Mouse (Mus musculus): ENCODE data around the gene Gng8. TPM values are rescaled to one million over a fixed set of nuclear protein-coding genes. Genes with fewer than 3 reads are reported as not detected.

Gene Gng8
- polyA plus RNA-seq, 1 experiment from 2014 or later = 18.5 TPM

DNA sequence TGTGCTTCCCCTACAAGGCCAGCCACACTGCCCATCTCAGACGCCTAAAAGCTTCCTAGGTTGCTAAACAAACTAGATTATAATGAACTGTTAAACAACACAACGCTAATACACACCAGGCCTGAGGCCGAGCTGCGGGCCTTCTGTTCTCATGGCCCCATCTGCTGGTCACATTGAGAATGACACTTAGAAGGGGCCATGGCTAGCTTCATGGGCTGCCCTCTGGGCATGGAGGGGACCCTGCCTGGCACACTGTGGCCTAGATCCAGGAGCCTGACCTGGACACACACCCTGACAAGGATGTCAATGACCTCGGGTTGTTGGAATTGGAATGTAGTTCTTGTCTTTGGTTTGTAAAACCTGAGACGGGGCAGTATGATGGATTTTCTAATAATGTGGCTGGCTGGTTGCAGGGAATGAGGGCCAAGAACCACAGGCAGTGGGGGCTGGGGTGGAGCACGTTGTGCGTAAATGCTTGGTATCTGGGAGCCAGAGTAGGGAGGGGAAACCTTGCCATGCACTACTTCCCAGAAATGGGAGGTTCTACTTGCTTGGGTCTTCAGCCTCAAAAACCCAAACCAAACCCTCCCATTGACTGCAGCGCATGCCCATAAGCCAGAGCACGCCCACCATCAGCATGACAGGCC lies 22.3 kb downstream of the Gng8 start:
- peaks cover 57% of the 10 kb centered on the region for H3K36me3 ChIP-seq

DNA sequence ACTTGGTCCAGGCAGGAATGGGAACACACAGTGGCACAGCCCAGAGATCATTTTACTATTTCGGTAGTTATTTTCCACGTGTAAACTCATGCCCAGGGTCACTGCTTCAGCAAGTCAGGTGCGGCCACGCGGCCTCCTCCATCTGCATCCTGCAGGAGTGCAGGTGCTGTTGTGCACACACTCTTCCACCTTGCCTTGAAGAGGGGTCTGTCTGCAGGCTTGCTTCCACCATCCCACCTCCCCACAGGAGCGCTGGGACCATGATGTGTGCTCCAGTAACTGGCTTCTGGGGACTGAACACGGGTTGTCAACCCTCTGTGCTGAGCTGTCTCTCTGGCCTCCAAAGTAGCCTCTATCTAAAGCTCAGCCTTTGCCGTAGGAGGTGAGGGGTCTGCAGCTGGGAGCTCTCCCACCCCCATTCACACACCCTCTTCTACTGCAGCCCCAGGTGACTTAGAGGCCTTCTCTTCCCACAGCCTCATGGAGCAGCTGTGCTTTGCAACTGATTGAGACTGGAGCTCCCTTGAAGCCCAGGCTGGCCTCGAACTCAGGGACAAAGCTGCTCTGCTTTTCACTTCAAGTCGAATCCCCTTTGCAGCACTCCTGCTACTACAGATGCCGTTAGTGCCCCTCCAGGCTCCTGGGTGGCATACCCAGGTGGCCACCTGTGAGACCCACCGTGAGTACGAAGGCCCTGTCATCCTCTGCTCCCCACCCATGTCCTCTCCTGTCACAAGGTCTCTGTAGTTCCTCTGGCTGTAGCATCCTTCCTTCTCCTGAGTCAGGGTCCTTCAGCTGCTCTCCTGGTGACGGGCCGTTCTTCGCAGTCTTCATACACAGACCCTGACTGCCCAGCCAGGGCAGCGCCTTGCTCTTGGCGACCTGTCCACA lies 23.1 kb downstream of the Gng8 start:
- peak; percentile 30 for DNase-seq (ENCODE audit: low spot score)
- 84% methylated on average over 18 of the region's 18 CpGs for WGBS
- H3K27me3 ChIP-seq (ENCODE audit: low read depth, poor library complexity, severe bottlenecking) = no peaks in the 10 kb centered on the region
- H3K4me3 ChIP-seq = no peak overlapping the region
- H3K27ac ChIP-seq = no peak overlapping the region
- peaks cover 64% of the 10 kb centered on the region for H3K36me3 ChIP-seq
- H3K4me1 ChIP-seq = peaks cover 38% of the 10 kb centered on the region
- no peaks in the 10 kb centered on the region for H3K9me3 ChIP-seq (replicated peaks)

More for the DNA sequence above, 22.3 kb downstream of the Gng8 start:
- peaks cover 36% of the 10 kb centered on the region for H3K4me1 ChIP-seq
- peak; percentile 82 for DNase-seq (ENCODE audit: low spot score)
- H3K4me3 ChIP-seq = no peak overlapping the region
- H3K27ac ChIP-seq = 0 out of 2 replicates have a peak overlapping the region, but pooled peaks have one; percentile 38
- H3K27me3 ChIP-seq (ENCODE audit: low read depth, poor library complexity, severe bottlenecking) = 0 out of 2 replicates have a peak, but pooled peaks cover under 1% of the 10 kb centered on the region
- 40% methylated on average over 10 of the region's 10 CpGs for WGBS
- H3K9me3 ChIP-seq (replicated peaks) = no peaks in the 10 kb centered on the region

DNA sequence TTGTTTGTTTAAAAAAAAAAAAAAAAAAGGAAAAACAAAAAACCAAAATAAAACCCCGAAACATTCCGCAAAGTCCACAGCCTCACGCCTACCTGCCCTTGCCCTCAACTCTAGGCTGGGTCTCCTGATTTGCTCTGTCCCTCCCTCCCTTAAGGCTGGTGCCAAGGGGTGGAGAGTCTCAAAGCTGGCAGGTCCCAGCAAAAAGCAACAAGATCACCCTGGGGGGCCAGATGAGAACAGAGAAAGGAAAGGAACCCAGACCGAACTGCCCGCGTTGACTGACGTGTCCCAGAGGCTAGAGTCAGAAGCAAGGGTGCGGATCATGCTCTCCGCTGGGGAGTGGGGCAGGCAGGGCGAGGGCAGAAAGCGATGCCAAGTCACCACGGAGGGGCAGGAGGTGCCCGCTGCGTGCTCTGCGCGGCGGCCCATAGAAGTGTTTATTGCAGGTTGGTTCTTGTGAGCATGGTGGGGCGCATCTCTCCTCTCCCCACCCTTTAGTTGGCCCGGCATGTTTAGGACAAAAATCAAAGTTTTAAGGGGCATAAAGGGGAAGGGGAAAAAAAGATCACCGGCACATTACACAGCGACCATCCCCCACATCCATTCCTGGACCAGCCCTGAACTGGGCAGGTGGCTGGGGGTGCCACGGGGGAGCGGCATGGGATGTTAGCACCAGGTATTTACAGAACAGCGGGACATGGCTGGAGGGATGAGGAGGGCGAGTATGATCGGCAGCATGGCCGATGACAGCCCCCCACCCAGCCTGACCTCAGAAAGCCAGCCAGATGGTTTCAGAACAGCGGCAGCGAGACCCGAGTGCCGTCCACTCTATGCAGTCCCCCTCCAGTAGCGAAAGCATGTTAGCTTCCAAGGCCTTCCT lies 24.1 kb downstream of the Gng8 start:
- H3K36me3 ChIP-seq = peaks cover 72% of the 10 kb centered on the region
- no peaks in the 10 kb centered on the region for H3K27me3 ChIP-seq (ENCODE audit: low read depth, poor library complexity, severe bottlenecking)
- no peak overlapping the region for H3K4me3 ChIP-seq
- no peak overlapping the region for H3K27ac ChIP-seq
- H3K4me1 ChIP-seq = peaks cover 42% of the 10 kb centered on the region
- WGBS = 93% methylated on average over 32 of the region's 32 CpGs
- no peak for DNase-seq (ENCODE audit: low spot score)
- H3K9me3 ChIP-seq (replicated peaks) = no peaks in the 10 kb centered on the region

DNA sequence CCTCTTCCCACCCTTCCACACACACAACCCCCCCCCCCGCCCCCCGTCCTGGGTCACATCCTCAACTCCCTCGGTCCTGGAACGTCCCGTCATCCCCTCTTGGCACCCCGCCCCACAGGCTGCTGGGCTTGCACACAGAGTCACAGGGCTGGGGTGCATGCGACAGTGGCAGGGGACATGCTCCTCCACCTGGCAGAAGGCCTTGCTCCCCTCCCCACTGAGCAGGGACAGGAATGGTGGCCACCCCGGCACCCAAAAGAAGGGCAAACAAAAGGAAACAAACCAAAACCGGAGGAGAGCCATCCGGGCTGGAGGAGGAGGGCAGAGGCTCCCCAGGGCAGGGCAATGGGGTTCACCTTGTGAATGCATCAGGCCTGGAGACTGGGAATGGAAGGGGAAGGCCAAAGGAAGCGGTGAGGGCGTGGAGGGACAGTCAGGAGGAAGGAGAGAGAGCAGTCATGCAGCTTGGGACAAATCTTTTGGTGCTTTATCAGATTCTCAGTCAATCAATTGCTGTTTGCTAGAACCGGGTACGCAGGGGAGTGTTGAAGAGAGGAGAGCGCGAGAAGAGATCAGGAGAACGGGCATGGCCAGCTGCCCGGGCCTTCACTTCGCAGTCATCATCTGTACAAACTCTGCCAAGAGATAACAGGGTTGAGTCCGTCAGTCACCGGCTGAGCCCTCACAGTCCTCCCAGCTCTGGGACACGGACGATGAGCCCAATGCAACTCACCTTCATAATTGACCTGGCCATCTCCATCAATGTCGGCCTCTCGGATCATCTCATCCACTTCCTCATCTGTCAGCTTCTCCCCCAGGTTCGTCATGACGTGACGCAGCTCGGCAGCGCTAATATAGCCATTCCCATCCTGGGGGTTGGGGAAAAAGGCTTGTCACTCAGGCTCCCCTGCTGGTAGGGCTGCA lies 25.0 kb downstream of the Gng8 start:
- WGBS = 88% methylated on average over 30 of the region's 30 CpGs
- DNase-seq (ENCODE audit: low spot score) = no peak
- Histone ChIP-seq H3K36me3 (peaks cover 81% of the 10 kb centered on the region), H3K27me3 (ENCODE audit: low read depth, poor library complexity, severe bottlenecking) (no peaks in the 10 kb centered on the region), H3K4me3 (no peak overlapping the region), H3K27ac (no peak overlapping the region), H3K4me1 (peaks cover 51% of the 10 kb centered on the region), H3K9me3 (replicated peaks) (no peaks in the 10 kb centered on the region)

- no peak overlapping the region for H3K4me3 ChIP-seq
- DNase-seq (ENCODE audit: low spot score) = no peak
- 53% methylated on average over 11 of the region's 11 CpGs for WGBS
- H3K27me3 ChIP-seq (ENCODE audit: low read depth, poor library complexity, severe bottlenecking) = no peaks in the 10 kb centered on the region
- H3K27ac ChIP-seq = no peak overlapping the region
- no peaks in the 10 kb centered on the region for H3K9me3 ChIP-seq (replicated peaks)
- peaks cover 55% of the 10 kb centered on the region for H3K4me1 ChIP-seq
- peaks cover 88% of the 10 kb centered on the region for H3K36me3 ChIP-seq
Measured at GRCm38 (mm10) chr7:16917447-16917846, 25.9 kb downstream of the Gng8 start.

DNA sequence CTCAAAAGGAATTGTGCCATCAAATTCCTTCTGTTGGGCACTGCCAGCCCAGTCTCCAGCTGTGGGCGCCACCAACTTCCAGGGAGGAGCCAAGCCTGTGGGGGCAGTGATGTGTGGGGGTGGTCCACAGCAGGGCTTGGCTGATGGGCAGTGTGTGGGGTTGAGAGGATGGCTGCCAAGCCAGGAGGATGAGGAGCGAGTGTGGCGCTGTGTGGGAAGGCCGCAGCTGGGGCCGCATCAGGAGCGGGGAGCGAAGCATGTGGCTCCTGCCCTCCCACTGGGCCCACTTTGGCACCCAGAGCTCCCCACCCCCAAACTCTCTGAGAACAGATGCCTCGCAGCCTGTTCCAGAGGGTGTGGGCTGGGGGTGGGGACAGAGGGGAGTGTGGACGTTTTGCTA lies 26.4 kb downstream of the Gng8 start:
- no peak for DNase-seq (ENCODE audit: low spot score)
- Histone ChIP-seq H3K4me3 (no peak overlapping the region), H3K9me3 (replicated peaks) (no peaks in the 10 kb centered on the region), H3K4me1 (peaks cover 60% of the 10 kb centered on the region), H3K36me3 (peaks cover 89% of the 10 kb centered on the region), H3K27ac (no peak overlapping the region), H3K27me3 (ENCODE audit: low read depth, poor library complexity, severe bottlenecking) (no peaks in the 10 kb centered on the region)
- 83% methylated on average over 9 of the region's 9 CpGs for WGBS

DNA sequence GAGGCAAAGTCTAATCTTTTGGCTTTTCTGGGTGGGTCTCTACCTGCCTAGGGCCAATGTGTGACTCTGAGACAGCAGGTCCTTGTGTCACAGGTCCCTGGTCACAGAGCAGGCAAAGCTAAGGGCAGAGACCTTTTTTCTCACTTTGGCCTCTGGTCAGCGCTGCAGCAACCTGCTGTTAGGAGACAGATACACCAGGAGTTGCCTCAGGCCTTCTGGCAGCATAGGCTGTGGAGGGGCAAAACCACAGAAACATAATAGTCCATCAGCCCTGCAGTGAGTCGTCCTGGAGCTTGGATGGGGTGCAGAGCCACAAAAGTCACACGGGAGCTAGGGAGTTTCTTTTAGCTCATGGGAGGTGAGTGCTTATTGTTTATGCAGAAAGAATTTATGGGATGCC lies 27.1 kb downstream of the Gng8 start:
- no peak overlapping the region for H3K4me3 ChIP-seq
- peaks cover 62% of the 10 kb centered on the region for H3K4me1 ChIP-seq
- no peaks in the 10 kb centered on the region for H3K27me3 ChIP-seq (ENCODE audit: low read depth, poor library complexity, severe bottlenecking)
- WGBS = 87% methylated on average over 3 of the region's 3 CpGs
- H3K36me3 ChIP-seq = peaks cover 85% of the 10 kb centered on the region
- no peaks in the 10 kb centered on the region for H3K9me3 ChIP-seq (replicated peaks)
- no peak for DNase-seq (ENCODE audit: low spot score)
- no peak overlapping the region for H3K27ac ChIP-seq

- H3K27me3 ChIP-seq (ENCODE audit: low read depth, poor library complexity, severe bottlenecking) = no peaks in the 10 kb centered on the region
- peaks cover 76% of the 10 kb centered on the region for H3K36me3 ChIP-seq
- H3K4me3 ChIP-seq = peak overlapping the region; percentile 23
- H3K9me3 ChIP-seq (replicated peaks) = no peaks in the 10 kb centered on the region
- H3K27ac ChIP-seq = peak overlapping the region; percentile 51; the same call in 1 of the 2 replicates
- H3K4me1 ChIP-seq = peaks cover 62% of the 10 kb centered on the region
- WGBS = 84% methylated on average over 13 of the region's 13 CpGs
- no peak for DNase-seq (ENCODE audit: low spot score)
Measured at GRCm38 (mm10) chr7:16919395-16920149, 28.0 kb downstream of the Gng8 start.

DNA sequence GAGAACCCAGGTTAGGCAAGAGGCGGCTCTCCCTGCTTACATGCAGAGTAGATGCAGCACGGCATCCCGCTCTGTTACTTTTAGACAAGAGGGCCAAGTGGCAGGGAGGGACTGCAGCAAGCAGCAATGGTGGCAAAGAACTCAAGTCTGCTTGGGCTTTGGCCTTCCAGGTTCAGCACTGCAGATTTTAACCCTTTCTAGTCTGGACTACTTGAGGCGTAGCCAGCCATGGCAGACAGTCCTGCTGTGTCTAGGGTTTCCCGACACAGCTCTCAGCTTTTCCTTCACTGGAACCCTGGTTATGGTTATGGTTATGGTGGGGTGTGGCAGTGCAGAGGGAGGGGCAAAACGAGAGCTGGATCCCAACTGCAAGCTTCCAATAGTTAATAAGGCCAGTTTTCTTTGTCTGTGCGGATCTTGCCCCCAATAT lies 28.6 kb downstream of the Gng8 start:
- 87% methylated on average over 7 of the region's 7 CpGs for WGBS
- Histone ChIP-seq H3K27me3 (ENCODE audit: low read depth, poor library complexity, severe bottlenecking) (no peaks in the 10 kb centered on the region), H3K27ac (peak overlapping the region; percentile 51; the same call in 1 of the 2 replicates), H3K36me3 (peaks cover 70% of the 10 kb centered on the region), H3K4me3 (peak overlapping the region; percentile 23), H3K4me1 (peaks cover 62% of the 10 kb centered on the region), H3K9me3 (replicated peaks) (no peaks in the 10 kb centered on the region)
- no peak for DNase-seq (ENCODE audit: low spot score)

- peaks cover 60% of the 10 kb centered on the region for H3K36me3 ChIP-seq
- H3K4me3 ChIP-seq = peak overlapping the region; percentile 85
- no peaks in the 10 kb centered on the region for H3K27me3 ChIP-seq (ENCODE audit: low read depth, poor library complexity, severe bottlenecking)
- H3K27ac ChIP-seq = peak overlapping the region; percentile 96
- peaks cover 62% of the 10 kb centered on the region for H3K4me1 ChIP-seq
- peak; percentile 64 for DNase-seq (ENCODE audit: low spot score)
- WGBS = 43% methylated on average over 21 of the region's 21 CpGs
- H3K9me3 ChIP-seq (replicated peaks) = no peaks in the 10 kb centered on the region
Measured at GRCm38 (mm10) chr7:16920818-16921791, 29.5 kb downstream of the Gng8 start.

Measured in limb, embryonic 10.5 days (tissue).